Mouse (Mus musculus): ENCODE results near the gene Pde9a. TPM values are rescaled to one million over a fixed set of nuclear protein-coding genes. Genes with fewer than 3 reads are reported as not detected.
"Not testable (repeated sequence)": the region's sequence is repeated elsewhere in the genome, so short reads cannot be mapped to it uniquely, and the experiment has no call there.

Gene Pde9a
- polyA plus RNA-seq (2016; fragmentation: Nextera tagmentation; extraction: Ambion mirVana): 16.9 and 18.9 TPM in 2 replicates

GRCm38 (mm10) chr17:31385671-31386665, at the start of gene Pde9a:
TSS of gene Pde9a (plus strand) at chr17:31386210.
- H3K36me3 ChIP-seq (replicated peaks): no peaks in the 10 kb centered on the region
- peak within 1 kb of the TSS; percentile 83 for H3K4me3 ChIP-seq
- peaks cover 59% of the 10 kb centered on the region for H3K4me1 ChIP-seq
- peaks cover 48% of the 10 kb centered on the region for H3K27me3 ChIP-seq (replicated peaks; ENCODE audit: low read depth, poor library complexity, severe bottlenecking)
- peak within 1 kb of the TSS; percentile 85 for H3K27ac ChIP-seq (replicated peaks)
- WGBS: under 1% methylated on average over 53 of the region's 56 CpGs
- no peaks in the 10 kb centered on the region for H3K9me3 ChIP-seq
- peak; percentile 94 for DNase-seq (ENCODE audit: low spot score)

DNA sequence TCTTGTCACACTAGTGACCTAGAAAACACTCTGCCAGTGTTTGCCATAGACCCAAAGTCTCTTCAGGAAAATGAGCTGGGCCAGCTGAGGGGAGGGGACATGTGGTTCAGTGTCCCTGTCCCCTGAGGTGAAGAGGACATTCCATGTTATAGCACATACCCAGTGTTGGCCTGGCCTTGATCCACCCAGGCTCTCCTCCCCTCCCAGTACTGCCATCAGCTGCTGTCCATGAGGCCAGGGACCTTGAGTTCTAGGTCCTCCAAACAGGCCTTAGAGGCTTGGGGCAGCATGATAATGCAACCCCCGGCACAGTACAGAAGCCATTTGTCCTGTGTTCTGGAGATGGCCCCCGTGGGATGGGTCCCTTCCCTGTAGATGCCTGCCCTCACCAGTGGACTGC, 46.2 kb upstream of the Pde9a start:
- DNase-seq (ENCODE audit: low spot score): no peak
- H3K27ac ChIP-seq (replicated peaks): no peak overlapping the region
- peaks cover 3% of the 10 kb centered on the region for H3K4me1 ChIP-seq
- H3K36me3 ChIP-seq (replicated peaks): no peaks in the 10 kb centered on the region
- 84% methylated on average over 2 of the region's 2 CpGs for WGBS
- H3K9me3 ChIP-seq: no peaks in the 10 kb centered on the region
- no peak overlapping the region for H3K4me3 ChIP-seq
- no peaks in the 10 kb centered on the region for H3K27me3 ChIP-seq (replicated peaks; ENCODE audit: low read depth, poor library complexity, severe bottlenecking)

DNA sequence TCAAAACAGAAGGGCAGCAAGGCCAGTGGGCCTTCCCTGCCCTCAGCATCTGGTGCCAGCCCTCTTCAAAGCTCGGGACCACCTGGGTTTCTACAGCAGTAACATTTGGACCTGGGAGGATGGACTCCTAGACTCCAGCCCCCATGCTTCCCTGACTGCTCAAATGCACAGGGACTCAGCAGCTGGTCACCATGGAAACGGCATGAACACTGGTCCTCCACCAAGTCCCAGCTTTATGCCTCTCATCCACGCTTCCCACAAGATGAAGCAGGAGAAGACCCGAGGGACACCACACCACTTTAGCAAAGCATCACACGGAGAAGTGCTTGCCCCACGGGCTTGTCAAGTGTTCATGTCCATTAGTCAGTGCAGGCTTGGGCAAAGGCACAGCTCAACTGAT, 43.8 kb upstream of the Pde9a start:
- no peaks in the 10 kb centered on the region for H3K36me3 ChIP-seq (replicated peaks)
- no peak overlapping the region for H3K4me3 ChIP-seq
- 82% methylated on average over 6 of the region's 6 CpGs for WGBS
- DNase-seq (ENCODE audit: low spot score): no peak
- H3K27me3 ChIP-seq (replicated peaks; ENCODE audit: low read depth, poor library complexity, severe bottlenecking): no peaks in the 10 kb centered on the region
- H3K27ac ChIP-seq (replicated peaks): no peak overlapping the region
- H3K9me3 ChIP-seq: no peaks in the 10 kb centered on the region
- H3K4me1 ChIP-seq: peaks cover 9% of the 10 kb centered on the region

DNA sequence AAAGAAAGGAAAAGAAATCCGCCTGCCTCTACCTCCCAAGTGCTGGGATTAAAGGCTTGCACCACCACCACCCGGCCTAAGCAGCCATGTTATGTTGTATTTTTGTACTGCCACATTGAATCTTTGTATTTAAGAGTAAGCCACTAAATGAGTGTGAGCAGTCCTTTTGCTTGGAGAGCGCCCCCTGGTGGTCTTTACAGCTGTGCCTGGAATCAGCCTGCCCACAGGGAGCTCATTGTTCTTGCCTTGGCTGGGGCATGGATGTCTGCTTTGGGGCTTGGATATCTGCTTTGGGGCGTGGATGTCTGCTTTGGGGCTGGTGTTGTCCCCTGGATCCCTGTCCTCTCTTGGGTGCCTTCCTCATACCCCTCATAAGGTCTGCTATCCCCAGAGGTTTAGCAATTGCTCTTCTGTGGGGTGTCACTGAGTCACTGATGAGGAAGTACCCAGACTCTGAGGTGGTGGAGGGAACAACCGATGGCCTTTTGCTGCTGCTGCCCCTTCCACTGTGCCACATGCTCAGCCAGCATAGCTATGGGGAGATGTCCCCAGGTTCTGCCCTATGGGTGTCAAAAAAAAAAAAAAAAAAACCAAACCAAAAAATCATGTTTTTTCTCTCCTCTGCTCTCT, 41.7 kb upstream of the Pde9a start:
- Histone ChIP-seq H3K4me3 (no peak overlapping the region), H3K9me3 (no peaks in the 10 kb centered on the region), H3K27ac (replicated peaks) (no peak overlapping the region)

DNA sequence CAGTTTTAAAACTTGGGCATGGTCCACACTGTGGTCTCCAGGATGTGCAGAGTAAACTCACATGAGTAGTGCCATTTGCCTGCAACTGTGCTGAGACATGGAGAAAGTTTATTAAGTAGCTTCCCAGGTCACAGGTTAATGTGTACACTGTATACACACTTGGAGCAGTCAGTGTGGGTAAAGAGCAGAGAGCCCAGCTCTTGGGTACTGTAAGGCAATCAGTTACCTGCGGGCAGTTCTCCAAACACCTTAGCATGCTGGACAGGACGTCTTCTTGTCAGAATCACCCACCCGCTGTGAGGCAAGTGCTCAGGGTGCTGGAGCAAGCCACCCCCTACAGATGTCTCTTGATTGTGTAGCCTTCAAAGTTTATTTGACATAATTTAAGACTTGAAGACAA, 41.2 kb upstream of the Pde9a start:
- H3K9me3 ChIP-seq: no peaks in the 10 kb centered on the region
- no peak for DNase-seq (ENCODE audit: low spot score)
- WGBS: 87% methylated on average over 3 of the region's 3 CpGs

More for the DNA sequence above, 41.7 kb upstream of the Pde9a start:
- DNase-seq (ENCODE audit: low spot score): peak; percentile 85
- WGBS: 39% methylated on average over 5 of the region's 5 CpGs
- peaks cover 13% of the 10 kb centered on the region for H3K4me1 ChIP-seq
- no peaks in the 10 kb centered on the region for H3K36me3 ChIP-seq (replicated peaks)
- H3K27me3 ChIP-seq (replicated peaks; ENCODE audit: low read depth, poor library complexity, severe bottlenecking): no peaks in the 10 kb centered on the region

GRCm38 (mm10) chr17:31348129-31348528, 37.9 kb upstream of the Pde9a start:
- no peaks in the 10 kb centered on the region for H3K27me3 ChIP-seq (replicated peaks; ENCODE audit: low read depth, poor library complexity, severe bottlenecking)
- no peak for DNase-seq (ENCODE audit: low spot score)
- no peaks in the 10 kb centered on the region for H3K36me3 ChIP-seq (replicated peaks)
- no peak overlapping the region for H3K27ac ChIP-seq (replicated peaks)
- H3K4me3 ChIP-seq: no peak overlapping the region
- no peaks in the 10 kb centered on the region for H3K9me3 ChIP-seq
- 86% methylated on average over 5 of the region's 5 CpGs for WGBS
- peaks cover 13% of the 10 kb centered on the region for H3K4me1 ChIP-seq

More for the DNA sequence above, 41.2 kb upstream of the Pde9a start:
- H3K4me3 ChIP-seq: no peak overlapping the region
- H3K27ac ChIP-seq (replicated peaks): no peak overlapping the region
- peaks cover 12% of the 10 kb centered on the region for H3K4me1 ChIP-seq
- no peaks in the 10 kb centered on the region for H3K27me3 ChIP-seq (replicated peaks; ENCODE audit: low read depth, poor library complexity, severe bottlenecking)
- H3K36me3 ChIP-seq (replicated peaks): no peaks in the 10 kb centered on the region

DNA sequence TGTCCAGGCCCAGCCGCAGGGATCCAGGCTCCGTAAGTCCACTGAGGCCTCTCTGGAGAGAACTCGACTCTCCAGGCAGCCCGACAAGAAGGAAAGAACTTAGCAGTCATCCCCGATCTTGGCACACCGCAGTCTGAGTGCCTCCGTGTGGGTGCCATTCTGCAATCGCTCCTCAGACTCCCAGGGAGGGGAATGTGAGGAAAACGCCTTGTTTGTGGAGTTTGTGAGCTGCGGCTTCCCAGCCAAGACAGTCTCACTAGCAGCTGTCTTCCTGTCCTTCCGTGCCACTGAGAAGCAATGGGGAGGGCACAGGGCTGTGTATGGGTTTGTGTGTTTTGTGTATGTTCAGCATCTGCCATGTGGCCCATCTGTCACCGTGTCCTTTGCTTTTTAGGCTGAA, 36.6 kb upstream of the Pde9a start:
- DNase-seq (ENCODE audit: low spot score): no peak
- H3K27me3 ChIP-seq (replicated peaks; ENCODE audit: low read depth, poor library complexity, severe bottlenecking): no peaks in the 10 kb centered on the region
- no peaks in the 10 kb centered on the region for H3K9me3 ChIP-seq
- H3K36me3 ChIP-seq (replicated peaks): no peaks in the 10 kb centered on the region
- peaks cover 13% of the 10 kb centered on the region for H3K4me1 ChIP-seq
- WGBS: 83% methylated on average over 12 of the region's 12 CpGs
- no peak overlapping the region for H3K4me3 ChIP-seq
- no peak overlapping the region for H3K27ac ChIP-seq (replicated peaks)

DNA sequence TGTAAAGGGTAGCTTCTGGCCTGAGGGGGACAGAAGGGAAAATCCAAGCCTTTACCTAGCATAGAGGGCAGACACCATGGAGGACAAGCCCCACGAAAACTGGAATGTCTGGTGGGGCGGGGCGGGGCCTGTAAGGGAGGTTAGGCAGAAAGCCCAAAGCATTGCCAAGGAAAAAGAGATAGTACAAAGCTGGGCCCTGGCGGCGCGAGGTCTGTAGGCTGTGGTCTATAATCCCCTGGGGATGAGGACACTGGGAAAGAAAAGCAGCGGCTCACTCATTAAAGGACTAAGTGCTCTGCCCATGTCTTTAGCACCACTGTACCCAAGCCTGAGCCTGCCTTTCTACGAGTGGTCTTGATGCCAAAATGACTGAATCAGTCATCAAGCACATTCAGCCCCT, 34.0 kb upstream of the Pde9a start:
- H3K36me3 ChIP-seq (replicated peaks): no peaks in the 10 kb centered on the region
- H3K9me3 ChIP-seq: no peaks in the 10 kb centered on the region
- no peak overlapping the region for H3K27ac ChIP-seq (replicated peaks)
- no peak for DNase-seq (ENCODE audit: low spot score)
- peaks cover 24% of the 10 kb centered on the region for H3K4me1 ChIP-seq
- WGBS: 49% methylated on average over 8 of the region's 8 CpGs
- H3K4me3 ChIP-seq: no peak overlapping the region
- H3K27me3 ChIP-seq (replicated peaks; ENCODE audit: low read depth, poor library complexity, severe bottlenecking): no peaks in the 10 kb centered on the region

- Histone ChIP-seq H3K9me3 (no peaks in the 10 kb centered on the region), H3K4me3 (no peak overlapping the region), H3K4me1 (peaks cover 19% of the 10 kb centered on the region), H3K36me3 (replicated peaks) (no peaks in the 10 kb centered on the region), H3K27me3 (replicated peaks; ENCODE audit: low read depth, poor library complexity, severe bottlenecking) (no peaks in the 10 kb centered on the region), H3K27ac (replicated peaks) (no peak overlapping the region)
- WGBS: 89% methylated on average over 2 of the region's 2 CpGs
- no peak for DNase-seq (ENCODE audit: low spot score)
Observed at GRCm38 (mm10) chr17:31353255-31353654, 32.8 kb upstream of the Pde9a start.

DNA sequence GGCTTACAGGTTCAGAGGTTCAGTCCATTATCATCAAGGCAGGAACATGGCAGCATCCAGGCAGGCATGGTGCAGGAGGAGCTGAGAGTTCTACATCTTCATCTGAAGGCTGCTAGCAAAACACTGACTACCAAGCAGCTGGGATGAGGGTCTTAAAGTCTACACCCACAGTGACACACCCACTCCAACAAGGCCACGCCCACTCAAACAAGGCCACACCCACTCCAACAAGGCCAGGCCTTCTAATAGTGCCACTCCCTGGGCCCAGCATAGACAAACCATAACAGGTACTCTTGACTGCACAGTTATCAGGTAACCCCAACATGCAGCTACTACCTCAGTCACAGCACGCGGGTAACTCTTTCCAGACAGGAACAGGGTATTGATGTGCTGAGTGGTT, 31.3 kb upstream of the Pde9a start:
- H3K9me3 ChIP-seq; H3K27me3 ChIP-seq (replicated peaks; ENCODE audit: low read depth, poor library complexity, severe bottlenecking); H3K27ac ChIP-seq (replicated peaks); H3K4me3 ChIP-seq; DNase-seq (ENCODE audit: low spot score); H3K36me3 ChIP-seq (replicated peaks): not testable (repeated sequence)
- WGBS: 71% methylated on average over 3 of the region's 3 CpGs
- H3K4me1 ChIP-seq: peaks cover 19% of the 10 kb centered on the region

DNA sequence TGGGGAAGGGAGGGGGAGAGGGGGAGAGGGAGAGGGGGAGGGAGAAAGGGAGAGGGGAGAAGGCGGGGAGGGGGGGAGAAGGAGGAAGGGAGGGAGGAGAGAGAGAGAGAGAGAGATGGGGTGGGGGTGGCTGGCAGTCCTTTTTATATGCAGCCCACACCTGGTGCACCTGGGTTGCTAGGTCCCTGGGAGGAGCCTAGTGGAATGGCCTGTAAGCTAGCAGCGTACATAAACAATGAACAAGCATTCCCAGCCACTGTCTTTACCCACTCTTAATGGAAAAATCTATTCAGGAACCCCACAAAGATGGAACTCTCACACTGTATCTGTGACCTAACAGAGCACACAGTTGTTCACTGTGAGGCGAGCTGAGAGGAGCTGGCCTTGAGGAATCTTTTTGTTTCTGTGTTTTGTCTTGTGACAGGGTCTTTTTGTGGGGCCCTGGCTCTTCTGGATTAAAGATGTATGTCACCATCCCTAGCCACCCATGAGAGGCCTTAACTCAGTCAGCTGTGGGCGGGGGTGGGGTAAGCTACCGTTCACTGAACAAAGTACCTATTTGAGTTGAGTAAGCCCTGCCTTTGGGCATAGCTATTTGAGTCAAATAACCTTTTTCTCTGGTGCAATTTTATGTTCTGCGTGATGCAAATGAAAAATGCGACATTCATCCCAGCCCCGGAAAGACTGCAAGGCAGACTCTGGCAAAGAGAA, 30.1 kb upstream of the Pde9a start:
- Histone ChIP-seq H3K36me3 (replicated peaks) (no peaks in the 10 kb centered on the region), H3K9me3 (no peaks in the 10 kb centered on the region), H3K27me3 (replicated peaks; ENCODE audit: low read depth, poor library complexity, severe bottlenecking) (no peaks in the 10 kb centered on the region), H3K4me1 (peaks cover 19% of the 10 kb centered on the region), H3K27ac (replicated peaks) (no peak overlapping the region), H3K4me3 (no peak overlapping the region)
- 30% methylated on average over 8 of the region's 8 CpGs for WGBS
- DNase-seq (ENCODE audit: low spot score): no peak

GRCm38 (mm10) chr17:31360582-31360981, 25.4 kb upstream of the Pde9a start:
- Histone ChIP-seq H3K27me3 (replicated peaks; ENCODE audit: low read depth, poor library complexity, severe bottlenecking) (no peaks in the 10 kb centered on the region), H3K36me3 (replicated peaks) (no peaks in the 10 kb centered on the region), H3K9me3 (no peaks in the 10 kb centered on the region), H3K4me1 (peaks cover 13% of the 10 kb centered on the region), H3K27ac (replicated peaks) (no peak overlapping the region), H3K4me3 (no peak overlapping the region)
- no peak for DNase-seq (ENCODE audit: low spot score)
- 86% methylated on average over 13 of the region's 13 CpGs for WGBS
